Mouse (Mus musculus) heart, adult 2 months (tissue): ENCODE measurements around the gene Col6a1. TPM values are rescaled to one million over a fixed set of nuclear protein-coding genes. Genes with fewer than 3 reads are reported as not detected.

ENCODE experiments used
- DNase-seq, 2 experiments: peaks; one replicate each; pipeline ENCODE4 v3.0.0; 2021
- H3K27ac ChIP-seq: fragments of 200-600 bp; 2 replicates; pipeline ENCODE4 v1.8.1; 2022
- H3K27me3 ChIP-seq: fragments of 200-500 bp; 2 replicates; pipeline ENCODE4 v1.6.1; 2012; ENCODE audit warnings: mild to moderate bottlenecking, low read length, inconsistent platforms, mixed read lengths; ENCODE audit not compliant: control insufficient read depth, insufficient read depth
- H3K36me3 ChIP-seq: fragments of 200-500 bp; 2 replicates; pipeline ENCODE4 v1.6.1; 2012; ENCODE audit warnings: low read length, inconsistent platforms; ENCODE audit not compliant: control insufficient read depth, insufficient read depth
- H3K4me1 ChIP-seq: fragments of 200-500 bp; 2 replicates; pipeline ENCODE4 v1.6.1; 2011; ENCODE audit warnings: low read length; ENCODE audit not compliant: control insufficient read depth, insufficient read depth
- H3K4me3 ChIP-seq: fragments of 200-600 bp; 2 replicates; pipeline ENCODE4 v1.8.1; 2022
- H3K79me2 ChIP-seq: fragments of 200-500 bp; replicated peaks from 2 replicates; pipeline ENCODE4 v1.6.1; 2012; ENCODE audit warnings: mild to moderate bottlenecking, inconsistent platforms, low read length, moderate library complexity, mixed read lengths; ENCODE audit not compliant: control insufficient read depth, insufficient read depth
- H3K9ac ChIP-seq: fragments of 200-500 bp; 2 replicates; pipeline ENCODE4 v1.6.1; 2012; ENCODE audit warnings: low read depth, mild to moderate bottlenecking, control low read depth, inconsistent platforms, low read length, mixed read lengths
- CTCF ChIP-seq: fragments of 200-600 bp; IDR thresholded peaks from 2 replicates; pipeline ENCODE4 v1.8.1; 2022; ENCODE audit warnings: antibody characterized with exemption, mild to moderate bottlenecking, moderate library complexity
- EP300 ChIP-seq: fragments of 200-500 bp; IDR thresholded peaks from 2 replicates; pipeline ENCODE4 v1.6.1; 2011; ENCODE audit warnings: low read depth, low read length, control low read depth; ENCODE audit not compliant: insufficient read depth
- POLR2A ChIP-seq: fragments of 200-500 bp; IDR thresholded peaks from 2 replicates; pipeline ENCODE4 v1.6.1; 2011; ENCODE audit warnings: mild to moderate bottlenecking, low read depth, low read length, control low read depth; ENCODE audit not compliant: insufficient read depth
- WGBS: fragments of 180-500 bp; shearing (Covaris S2); methylation state at CpG from one replicate; pipeline ENCODE4 v1.1.7; 2018; 5-methylcytosine and 5-hydroxymethylcytosine counted together
- intact Hi-C: fragments of 180-260 bp; cut with DNase I; formaldehyde crosslinking; loops from one replicate; pipeline ENCODE4 v1.15.1; 2025
- polyA plus RNA-seq: library from polyadenylated mRNA; depleted of rRNA; stranded (reverse); fragments of >200 nt; gene quantifications from 2 replicates; pipeline ENCODE4 v1.2.3, GENCODE M21; 2012
- total RNA-seq, 2 experiments: library from RNA; stranded (reverse); gene quantifications; 2 replicates each; pipeline ENCODE4 v1.2.3; 2021

Col6a1 gene
- total and polyA plus RNA-seq, 3 experiments: 30.5 to 75.5 (median 52.4) TPM

DNA sequence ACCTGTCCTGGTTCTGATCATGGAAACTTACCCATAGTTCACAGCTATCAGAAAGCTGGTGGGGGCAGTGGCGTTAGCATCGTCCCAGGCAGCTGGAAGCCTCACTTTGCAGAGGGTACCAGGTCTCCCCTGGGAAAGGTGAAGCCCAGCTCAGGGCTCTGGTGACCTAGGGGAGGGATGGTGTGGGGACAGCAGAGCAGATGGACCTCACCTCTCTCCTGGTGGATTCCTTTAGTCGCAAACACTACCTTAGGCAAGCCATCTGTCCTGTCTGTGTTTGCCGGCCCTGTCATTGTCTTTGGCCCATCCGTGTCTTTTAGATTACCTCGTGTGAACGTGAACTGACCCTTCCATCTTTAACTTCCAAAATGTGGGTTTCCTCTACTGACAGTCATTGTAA, 42.5 kb downstream of the Col6a1 start:
- Histone ChIP-seq H3K27ac (no peak overlapping the region), H3K4me1 (peaks cover 10% of the 10 kb centered on the region), H3K9ac (no peak overlapping the region), H3K27me3 (no peaks in the 10 kb centered on the region), H3K79me2 (no peaks in the 10 kb centered on the region), H3K4me3 (no peak overlapping the region), H3K36me3 (no peaks in the 10 kb centered on the region)
- intact Hi-C loops: loop anchor here (5.0 kb wide), 1 partner anchor 56 kb away; no protein-coding TSS in a partner anchor
- DNase-seq: peak in 1 of 2 experiments; percentile 15
- WGBS: 86% methylated on average over 7 of the region's 7 CpGs
- TF ChIP-seq EP300: no peak
- no peak for TF ChIP-seq CTCF
- TF ChIP-seq POLR2A: no peak

DNA sequence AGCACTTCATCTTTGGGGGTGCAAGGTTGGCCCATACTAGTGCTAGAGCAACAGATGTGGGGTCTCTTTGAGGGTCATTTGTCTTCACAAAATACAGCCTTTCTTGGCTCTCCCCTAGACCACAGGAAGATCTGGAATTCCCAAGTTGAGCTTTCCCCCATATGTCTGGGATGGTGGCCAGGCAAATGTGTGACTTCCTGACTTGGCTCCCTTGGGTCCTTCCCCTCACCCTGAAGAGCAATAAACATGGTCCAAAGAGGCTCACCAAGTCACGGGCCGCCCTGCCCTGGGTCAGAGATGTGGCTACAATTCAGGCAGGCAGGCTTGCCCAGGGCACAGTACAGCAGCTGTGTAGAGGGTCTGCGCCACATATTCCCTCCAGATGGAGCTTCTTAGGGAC, 44.1 kb downstream of the Col6a1 start:
- 64% methylated on average over 3 of the region's 3 CpGs for WGBS
- peaks cover 10% of the 10 kb centered on the region for H3K4me1 ChIP-seq
- DNase-seq: peak; percentile 53 to 55
- no peak for TF ChIP-seq EP300
- TF ChIP-seq CTCF: no peak
- TF ChIP-seq POLR2A: no peak
- intact Hi-C loops: loop anchor here (5.0 kb wide), 1 partner anchor 55 kb away; no protein-coding TSS in a partner anchor
- H3K36me3 ChIP-seq: no peaks in the 10 kb centered on the region
- H3K4me3 ChIP-seq: no peak overlapping the region
- no peaks in the 10 kb centered on the region for H3K79me2 ChIP-seq
- no peak overlapping the region for H3K9ac ChIP-seq
- no peak overlapping the region for H3K27ac ChIP-seq
- H3K27me3 ChIP-seq: no peaks in the 10 kb centered on the region

- TF ChIP-seq POLR2A (no peak), EP300 (no peak), CTCF (no peak)
- H3K36me3 ChIP-seq: no peaks in the 10 kb centered on the region
- H3K9ac ChIP-seq: no peak overlapping the region
- intact Hi-C loops: loop anchor here (5.0 kb wide), 1 partner anchor 54 kb away; no protein-coding TSS in a partner anchor
- H3K4me1 ChIP-seq: peaks cover 10% of the 10 kb centered on the region
- H3K27me3 ChIP-seq: no peaks in the 10 kb centered on the region
- H3K27ac ChIP-seq: no peak overlapping the region
- 61% methylated on average over 6 of the region's 6 CpGs for WGBS
- no peaks in the 10 kb centered on the region for H3K79me2 ChIP-seq
- no peak overlapping the region for H3K4me3 ChIP-seq
- peak in 1 of 2 experiments; percentile 17 for DNase-seq
Measured at GRCm38 (mm10) chr10:76680758-76681650, 45.0 kb downstream of the Col6a1 start.

DNA sequence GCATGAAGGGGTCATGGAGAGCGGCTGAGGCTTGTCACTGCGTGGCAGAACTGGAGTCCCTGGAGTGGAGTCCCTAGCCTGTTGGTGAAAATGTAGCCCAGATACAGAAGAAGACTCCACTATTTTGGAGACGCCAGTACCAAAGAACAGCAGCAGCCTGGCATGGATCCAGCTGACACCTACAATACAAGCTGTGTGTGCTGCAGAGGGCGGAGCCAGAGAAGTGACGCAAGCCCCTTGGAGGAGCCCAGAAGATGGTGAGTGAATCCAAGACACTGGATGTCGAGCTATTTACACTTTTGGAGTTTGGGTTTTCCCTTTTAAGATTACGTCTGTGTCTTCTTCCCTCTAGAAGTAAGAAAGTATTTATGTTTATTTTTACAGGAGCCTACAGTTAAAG, 47.8 kb downstream of the Col6a1 start:
- H3K4me1 ChIP-seq: peaks cover 10% of the 10 kb centered on the region
- H3K27me3 ChIP-seq: no peaks in the 10 kb centered on the region
- intact Hi-C loops: no loop called here
- H3K27ac ChIP-seq: no peak overlapping the region
- peak; percentile 47 to 56 for DNase-seq
- no peak for TF ChIP-seq POLR2A
- no peak for TF ChIP-seq EP300
- WGBS: 63% methylated on average over 7 of the region's 7 CpGs
- H3K4me3 ChIP-seq: no peak overlapping the region
- no peak overlapping the region for H3K9ac ChIP-seq
- no peaks in the 10 kb centered on the region for H3K79me2 ChIP-seq
- H3K36me3 ChIP-seq: no peaks in the 10 kb centered on the region

DNA sequence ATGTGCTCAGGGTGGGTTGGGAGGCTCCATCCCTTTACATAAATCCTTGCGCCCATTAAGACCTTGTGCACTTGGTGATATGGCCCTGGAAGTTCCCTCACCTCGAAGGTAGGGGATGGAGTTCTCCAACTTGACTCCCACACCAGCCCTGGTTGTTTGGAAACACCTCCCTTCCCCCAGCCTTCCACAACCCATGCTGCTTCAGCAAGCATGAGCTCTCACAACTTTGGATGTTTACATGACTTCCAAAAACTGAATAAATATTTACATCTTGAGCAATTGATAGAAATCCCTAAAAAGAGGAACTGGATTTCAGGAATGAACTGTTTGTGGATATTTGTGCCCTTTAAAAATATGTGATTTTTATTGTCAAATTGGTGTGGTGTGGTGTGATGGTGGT, 50.7 kb downstream of the Col6a1 start:
- H3K27ac ChIP-seq: no peak overlapping the region
- TF ChIP-seq POLR2A (no peak), EP300 (no peak), CTCF (no peak)
- no peak overlapping the region for H3K9ac ChIP-seq
- intact Hi-C loops: no loop called here
- 70% methylated on average over 2 of the region's 2 CpGs for WGBS
- DNase-seq: peak in 1 of 2 experiments; percentile 6
- H3K36me3 ChIP-seq: no peaks in the 10 kb centered on the region
- H3K4me3 ChIP-seq: no peak overlapping the region
- H3K27me3 ChIP-seq: no peaks in the 10 kb centered on the region
- H3K4me1 ChIP-seq: no peaks in the 10 kb centered on the region
- no peaks in the 10 kb centered on the region for H3K79me2 ChIP-seq

DNA sequence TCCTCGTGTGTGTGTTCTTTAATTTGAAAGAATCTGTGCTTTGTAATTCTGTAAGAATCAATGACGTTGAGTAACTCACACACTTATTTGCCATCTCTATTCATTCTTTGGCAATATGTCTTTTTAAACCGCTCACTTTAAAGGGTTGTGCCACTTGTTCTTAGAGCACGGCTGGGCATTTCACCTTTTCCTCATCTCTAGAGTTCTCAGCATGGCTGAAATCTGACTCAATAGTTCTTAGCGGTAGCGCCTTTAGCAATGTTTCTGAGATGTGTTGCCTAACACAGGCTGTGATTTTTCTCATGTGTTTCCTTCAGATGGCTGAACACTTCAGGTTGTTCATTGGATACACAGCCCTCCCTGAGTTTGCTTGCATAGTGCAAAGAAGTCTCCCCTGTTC, 51.4 kb downstream of the Col6a1 start:
- no peaks in the 10 kb centered on the region for H3K79me2 ChIP-seq
- H3K36me3 ChIP-seq: no peaks in the 10 kb centered on the region
- H3K9ac ChIP-seq: no peak overlapping the region
- H3K4me1 ChIP-seq: no peaks in the 10 kb centered on the region; the same call in 1 of the 2 replicates
- no peak overlapping the region for H3K4me3 ChIP-seq
- DNase-seq: no peak
- TF ChIP-seq EP300 (no peak), CTCF (no peak)
- WGBS: 81% methylated on average over 6 of the region's 6 CpGs
- H3K27ac ChIP-seq: no peak overlapping the region
- intact Hi-C loops: no loop called here
- no peaks in the 10 kb centered on the region for H3K27me3 ChIP-seq
